ENCODE assay signal across 26 mouse cellular contexts in genomic region chr3:55697174-55697573, GRCm38 (mm10).
A peak's percentile ranks its signal among the peaks of the same experiment; 100 is the strongest.
DNase-seq lines count a peak whose midpoint lies in the region; ATAC-seq and TF ChIP-seq lines count a peak whose summit lies in the region.
"Had no signal": no experiment of that assay in that cellular context is flagged by ENCODE, and none has a peak within 500 bp of the region (broad histone marks: within the 10 kb centered on the region; RNA-seq: fewer than 3 reads in every experiment).

No protein-coding gene starts in this region.

- H3K9ac ChIP-seq in intestine, postnatal 0 days (ENCODE audit: low read depth, low read length): no peak overlapping the region
- no peak overlapping the region for H3K9ac ChIP-seq in intestine, embryonic 15.5 days
- H3K9ac ChIP-seq: embryonic facial prominence, embryonic 12.5 days; embryonic facial prominence, embryonic 15.5 days; forebrain, postnatal 0 days; heart, embryonic 12.5 days; heart, embryonic 15.5 days; hindbrain, embryonic 13.5 days had no signal

- no peaks in the 10 kb centered on the region for H3K36me3 ChIP-seq in intestine, postnatal 0 days (ENCODE audit: control insufficient read depth, insufficient read depth)
- H3K36me3 ChIP-seq in intestine, embryonic 15.5 days: no peaks in the 10 kb centered on the region
- H3K36me3 ChIP-seq in kidney, adult 2 months (ENCODE audit: control insufficient read depth, insufficient read depth, low read length): no peaks in the 10 kb centered on the region
- H3K36me3 ChIP-seq: embryonic facial prominence, embryonic 12.5 days; embryonic facial prominence, embryonic 15.5 days; heart, embryonic 15.5 days; hindbrain, embryonic 10.5 days; hindbrain, embryonic 13.5 days had no signal

- ATAC-seq in intestine, postnatal 0 days: peak; percentile 41; the same call in 1 of the 2 replicates
- ATAC-seq in intestine, embryonic 15.5 days: no peak
- ATAC-seq: forebrain, embryonic 14.5 days; forebrain, postnatal 0 days; Patski had no signal

- WGBS in intestine, postnatal 0 days: 77% methylated on average over 2 of the region's 2 CpGs
- WGBS in intestine, embryonic 15.5 days: 92% methylated on average over 2 of the region's 2 CpGs
- 68% methylated on average over 2 of the region's 2 CpGs for WGBS in kidney, adult 2 months

- H3K27ac ChIP-seq in intestine, postnatal 0 days (ENCODE audit: low read depth, low read length): no peak overlapping the region
- no peak overlapping the region for H3K27ac ChIP-seq in intestine, embryonic 15.5 days
- no peak overlapping the region for H3K27ac ChIP-seq in kidney, adult 2 months (ENCODE audit: insufficient read depth, low read depth, low read length)
- H3K27ac ChIP-seq: embryonic facial prominence, embryonic 12.5 days; embryonic facial prominence, embryonic 15.5 days; gastrocnemius, adult 2 months; heart, embryonic 15.5 days; hindbrain, embryonic 10.5 days; hindbrain, embryonic 13.5 days had no signal

- H3K4me3 ChIP-seq in intestine, postnatal 0 days (ENCODE audit: low read depth, low read length): no peak overlapping the region
- no peak overlapping the region for H3K4me3 ChIP-seq in intestine, embryonic 15.5 days (replicated peaks)
- no peak overlapping the region for H3K4me3 ChIP-seq in kidney, adult 2 months (ENCODE audit: insufficient read depth, low read depth, low read length)
- H3K4me3 ChIP-seq: embryonic facial prominence, embryonic 12.5 days; embryonic facial prominence, embryonic 15.5 days; gastrocnemius, adult 2 months; heart, embryonic 12.5 days; heart, embryonic 15.5 days; hindbrain, embryonic 10.5 days; hindbrain, embryonic 13.5 days had no signal

- TF ChIP-seq CTCF in intestine, postnatal 0 days (IDR thresholded peaks at IDR 0.05; ENCODE audit: low read depth): no peak
- no peak for TF ChIP-seq CTCF in kidney, adult 2 months (conservative IDR thresholded peaks at IDR 0.05; ENCODE audit: insufficient read depth, insufficient read length, low read depth, low read length)

- no peaks in the 10 kb centered on the region for H3K9me3 ChIP-seq in intestine, postnatal 0 days (ENCODE audit: control insufficient read depth)
- H3K9me3 ChIP-seq in intestine, embryonic 15.5 days: no peaks in the 10 kb centered on the region
- H3K9me3 ChIP-seq: embryonic facial prominence, embryonic 12.5 days; embryonic facial prominence, embryonic 15.5 days; heart, embryonic 12.5 days; heart, embryonic 15.5 days; hindbrain, embryonic 10.5 days; hindbrain, embryonic 13.5 days had no signal

- DNase-seq in kidney, adult 2 months: peak; percentile 77
- DNase-seq in kidney, postnatal 4 days: no peak
- DNase-seq in kidney, adult 9 months: peak; percentile 67
- DNase-seq in kidney, postnatal 14 days: peak; percentile 6
- no peak for DNase-seq in adrenal gland, postnatal 10 days
- DNase-seq in Muller cell, postnatal 12 days (ENCODE audit: inconsistent ontology term): no peak
- DNase-seq: adrenal gland, postnatal 14 days; cerebellum, adult 11 months; cerebellum, adult 2 months; cerebellum, adult 9-11 months; cerebellum, postnatal 25 days; forebrain, postnatal 0 days; gastrocnemius, adult 2 months; gastrocnemius, postnatal 14 days; heart, postnatal 10 days; heart, postnatal 36 days had no signal

- no peaks in the 10 kb centered on the region for H3K4me1 ChIP-seq in intestine, postnatal 0 days (replicated peaks; ENCODE audit: control insufficient read depth, insufficient read depth, low read length)
- no peaks in the 10 kb centered on the region for H3K4me1 ChIP-seq in intestine, embryonic 15.5 days (replicated peaks)
- peaks cover 6% of the 10 kb centered on the region; the same call in 1 of the 2 replicates for H3K4me1 ChIP-seq in kidney, adult 2 months (ENCODE audit: control insufficient read depth, insufficient read depth, low read length)
- H3K4me1 ChIP-seq: embryonic facial prominence, embryonic 12.5 days; embryonic facial prominence, embryonic 15.5 days; hindbrain, embryonic 10.5 days had no signal

- TF ChIP-seq POLR2A in kidney, adult 2 months (IDR thresholded peaks at IDR 0.05; ENCODE audit: low read depth, low read length): no peak

- H3K4me2 ChIP-seq in intestine, postnatal 0 days (replicated peaks; ENCODE audit: low read depth): no peak overlapping the region
- no peak overlapping the region for H3K4me2 ChIP-seq in intestine, embryonic 15.5 days (replicated peaks)
- H3K4me2 ChIP-seq: embryonic facial prominence, embryonic 12.5 days; embryonic facial prominence, embryonic 15.5 days; heart, embryonic 12.5 days; heart, embryonic 15.5 days; hindbrain, embryonic 13.5 days had no signal

- no peaks in the 10 kb centered on the region for H3K27me3 ChIP-seq in intestine, postnatal 0 days (replicated peaks; ENCODE audit: control insufficient read depth, insufficient read depth, low read length)
- H3K27me3 ChIP-seq in intestine, embryonic 15.5 days (replicated peaks): no peaks in the 10 kb centered on the region
- H3K27me3 ChIP-seq in kidney, adult 2 months (replicated peaks; ENCODE audit: control insufficient read depth, insufficient read depth, low read length): no peaks in the 10 kb centered on the region
- H3K27me3 ChIP-seq: embryonic facial prominence, embryonic 12.5 days; embryonic facial prominence, embryonic 15.5 days; heart, embryonic 12.5 days; heart, embryonic 15.5 days; hindbrain, embryonic 13.5 days; Patski had no signal

Comparison
In these comparisons a context has a peak if more than half of its experiments do, and no peak if none do; other contexts are left out.
1. DNase-seq: peak in kidney, adult 2 months (single experiment), kidney, adult 9 months (single experiment) and kidney, postnatal 14 days (single experiment); none in kidney, postnatal 4 days (0 of 2), adrenal gland, postnatal 10 days (single experiment) and Muller cell, postnatal 12 days (single experiment).